Mouse (Mus musculus): ENCODE results near the gene Rtl8b. TPM values are rescaled to one million over a fixed set of nuclear protein-coding genes. Genes with fewer than 3 reads are reported as not detected.

Rtl8b gene
- polyA plus RNA-seq (2012; rRNA removed): 117 and 144 TPM in 2 replicates
- 66.0 and 69.5 TPM in 2 replicates for polyA plus RNA-seq (2014; fragmentation: Nextera tagmentation; extraction: Ambion mirVana)

- H3K9me3 ChIP-seq (ENCODE audit: control insufficient read depth, low read length): no peaks in the 10 kb centered on the region
- H3K4me2 ChIP-seq (replicated peaks; ENCODE audit: low read depth, low read length, severe bottlenecking): peak within 1 kb of the TSS; percentile 33; the same call in 1 of the 2 replicates
- WGBS: 24% methylated on average over 12 of the region's 15 CpGs
- no peak for TF ChIP-seq POLR2A (IDR thresholded peaks at IDR 0.05; ENCODE audit: borderline replicate concordance, extremely low read depth, insufficient read depth, insufficient read length)
- DNase-seq (ENCODE audit: low spot score): peak; percentile 80
- no peaks in the 10 kb centered on the region for H3K4me1 ChIP-seq (ENCODE audit: control insufficient read depth, insufficient read depth, low read length)
- no peaks in the 10 kb centered on the region for H3K36me3 ChIP-seq (ENCODE audit: control insufficient read depth, insufficient read depth, low read length)
- peak within 1 kb of the TSS; percentile 28 for H3K4me3 ChIP-seq (replicated peaks; ENCODE audit: low read length)
- no peak within 1 kb of the TSS for H3K27ac ChIP-seq (replicated peaks; ENCODE audit: low read depth, low read length)
- H3K9ac ChIP-seq (ENCODE audit: low read depth, low read length, severe bottlenecking): peak within 1 kb of the TSS; percentile 34; the same call in 1 of the 2 replicates
- ATAC-seq (ENCODE audit: low FRiP score, low read depth): peak; percentile 96
- H3K27me3 ChIP-seq (ENCODE audit: control insufficient read depth, insufficient read depth, low read length): no peaks in the 10 kb centered on the region
Measured at GRCm38 (mm10) chrX:53670294-53670693, at the start of gene Rtl8b. TSS of gene Rtl8b (minus strand) at chrX:53670408.

- Histone ChIP-seq H3K4me2 (replicated peaks; ENCODE audit: low read depth, low read length, severe bottlenecking) (peak overlapping the region; percentile 45), H3K27ac (replicated peaks; ENCODE audit: low read depth, low read length) (no peak overlapping the region), H3K9me3 (ENCODE audit: control insufficient read depth, low read length) (no peaks in the 10 kb centered on the region), H3K9ac (ENCODE audit: low read depth, low read length, severe bottlenecking) (peak overlapping the region; percentile 64), H3K36me3 (ENCODE audit: control insufficient read depth, insufficient read depth, low read length) (no peaks in the 10 kb centered on the region), H3K27me3 (ENCODE audit: control insufficient read depth, insufficient read depth, low read length) (no peaks in the 10 kb centered on the region), H3K4me1 (ENCODE audit: control insufficient read depth, insufficient read depth, low read length) (no peaks in the 10 kb centered on the region), H3K4me3 (replicated peaks; ENCODE audit: low read length) (peak overlapping the region; percentile 31)
- WGBS: 20% methylated on average over 31 of the region's 49 CpGs
- TF ChIP-seq POLR2A (IDR thresholded peaks at IDR 0.05; ENCODE audit: borderline replicate concordance, extremely low read depth, insufficient read depth, insufficient read length): no peak
- peak; percentile 6 for DNase-seq (ENCODE audit: low spot score)
- ATAC-seq (ENCODE audit: low FRiP score, low read depth): peak; percentile 72
Measured at GRCm38 (mm10) chrX:53716323-53717182, 46.3 kb upstream of the Rtl8b start.

GRCm38 (mm10) chrX:53715942-53716322, 45.7 kb upstream of the Rtl8b start:
- Histone ChIP-seq H3K4me2 (replicated peaks; ENCODE audit: low read depth, low read length, severe bottlenecking) (peak overlapping the region; percentile 45), H3K27ac (replicated peaks; ENCODE audit: low read depth, low read length) (no peak overlapping the region), H3K4me3 (replicated peaks; ENCODE audit: low read length) (peak overlapping the region; percentile 31; the same call in 1 of the 2 replicates), H3K36me3 (ENCODE audit: control insufficient read depth, insufficient read depth, low read length) (no peaks in the 10 kb centered on the region), H3K9me3 (ENCODE audit: control insufficient read depth, low read length) (no peaks in the 10 kb centered on the region), H3K27me3 (ENCODE audit: control insufficient read depth, insufficient read depth, low read length) (no peaks in the 10 kb centered on the region), H3K4me1 (ENCODE audit: control insufficient read depth, insufficient read depth, low read length) (no peaks in the 10 kb centered on the region), H3K9ac (ENCODE audit: low read depth, low read length, severe bottlenecking) (peak overlapping the region; percentile 64)
- ATAC-seq (ENCODE audit: low FRiP score, low read depth) (no peak), DNase-seq (ENCODE audit: low spot score) (no peak)
- 50% methylated on average over 2 of the region's 2 CpGs for WGBS
- no peak for TF ChIP-seq POLR2A (IDR thresholded peaks at IDR 0.05; ENCODE audit: borderline replicate concordance, extremely low read depth, insufficient read depth, insufficient read length)

GRCm38 (mm10) chrX:53702673-53703072, 32.5 kb upstream of the Rtl8b start:
- no peaks in the 10 kb centered on the region for H3K27me3 ChIP-seq (ENCODE audit: control insufficient read depth, insufficient read depth, low read length)
- H3K36me3 ChIP-seq (ENCODE audit: control insufficient read depth, insufficient read depth, low read length): no peaks in the 10 kb centered on the region

GRCm38 (mm10) chrX:53699225-53699624, 29.0 kb upstream of the Rtl8b start:
- Histone ChIP-seq H3K27me3 (ENCODE audit: control insufficient read depth, insufficient read depth, low read length) (no peaks in the 10 kb centered on the region), H3K36me3 (ENCODE audit: control insufficient read depth, insufficient read depth, low read length) (no peaks in the 10 kb centered on the region), H3K4me2 (replicated peaks; ENCODE audit: low read depth, low read length, severe bottlenecking) (no peak overlapping the region), H3K27ac (replicated peaks; ENCODE audit: low read depth, low read length) (no peak overlapping the region), H3K9ac (ENCODE audit: low read depth, low read length, severe bottlenecking) (no peak overlapping the region), H3K4me1 (ENCODE audit: control insufficient read depth, insufficient read depth, low read length) (no peaks in the 10 kb centered on the region), H3K4me3 (replicated peaks; ENCODE audit: low read length) (no peak overlapping the region), H3K9me3 (ENCODE audit: control insufficient read depth, low read length) (no peaks in the 10 kb centered on the region)
- DNase-seq (ENCODE audit: low spot score) (no peak), ATAC-seq (ENCODE audit: low FRiP score, low read depth) (no peak)
- 87% methylated on average over 2 of the region's 2 CpGs for WGBS
- TF ChIP-seq POLR2A (IDR thresholded peaks at IDR 0.05; ENCODE audit: borderline replicate concordance, extremely low read depth, insufficient read depth, insufficient read length): no peak

More at GRCm38 (mm10) chrX:53702673-53703072, 32.5 kb upstream of the Rtl8b start:
- Histone ChIP-seq H3K9ac (ENCODE audit: low read depth, low read length, severe bottlenecking) (no peak overlapping the region), H3K27ac (replicated peaks; ENCODE audit: low read depth, low read length) (no peak overlapping the region), H3K4me1 (ENCODE audit: control insufficient read depth, insufficient read depth, low read length) (no peaks in the 10 kb centered on the region), H3K4me3 (replicated peaks; ENCODE audit: low read length) (no peak overlapping the region), H3K9me3 (ENCODE audit: control insufficient read depth, low read length) (no peaks in the 10 kb centered on the region), H3K4me2 (replicated peaks; ENCODE audit: low read depth, low read length, severe bottlenecking) (no peak overlapping the region)
- no peak for TF ChIP-seq POLR2A (IDR thresholded peaks at IDR 0.05; ENCODE audit: borderline replicate concordance, extremely low read depth, insufficient read depth, insufficient read length)
- ATAC-seq (ENCODE audit: low FRiP score, low read depth) (no peak), DNase-seq (ENCODE audit: low spot score) (no peak)
- WGBS: 72% methylated on average over 3 of the region's 3 CpGs

All from limb, embryonic 14.5 days (tissue).